Mouse (Mus musculus) embryo, embryonic 10.5 days (tissue): Measurements from ENCODE around the gene Coa3.

Experiments used
- DNase-seq: peaks from one replicate; pipeline ENCODE4 v3.0.0-alpha.2; 2015; ENCODE audit warnings: low spot score

Coa3 gene

DNA sequence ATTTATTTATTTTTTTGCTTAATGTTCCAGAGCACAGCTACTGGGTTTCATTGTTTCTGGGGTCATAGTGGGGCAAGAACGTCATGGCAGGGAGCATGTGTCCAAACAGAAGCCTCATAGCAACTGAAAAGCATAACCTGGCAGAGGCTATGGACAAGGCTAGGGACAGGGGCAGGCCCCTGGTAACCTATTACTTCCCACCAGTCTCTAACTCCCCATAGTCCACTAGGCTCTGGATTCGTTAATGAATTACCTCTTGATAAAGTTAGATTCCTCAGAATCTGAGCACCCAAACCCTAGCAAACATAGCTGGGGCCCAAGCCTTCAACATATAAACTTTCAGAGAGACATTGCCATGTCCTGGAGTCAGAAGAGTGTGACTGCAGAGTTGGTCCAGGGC lies 27.9 kb downstream of the Coa3 start:
- no peak for DNase-seq

- DNase-seq, result peak; percentile 83
Measured at GRCm38 (mm10) chr11:101248258-101248994, 30.5 kb downstream of the Coa3 start.

DNA sequence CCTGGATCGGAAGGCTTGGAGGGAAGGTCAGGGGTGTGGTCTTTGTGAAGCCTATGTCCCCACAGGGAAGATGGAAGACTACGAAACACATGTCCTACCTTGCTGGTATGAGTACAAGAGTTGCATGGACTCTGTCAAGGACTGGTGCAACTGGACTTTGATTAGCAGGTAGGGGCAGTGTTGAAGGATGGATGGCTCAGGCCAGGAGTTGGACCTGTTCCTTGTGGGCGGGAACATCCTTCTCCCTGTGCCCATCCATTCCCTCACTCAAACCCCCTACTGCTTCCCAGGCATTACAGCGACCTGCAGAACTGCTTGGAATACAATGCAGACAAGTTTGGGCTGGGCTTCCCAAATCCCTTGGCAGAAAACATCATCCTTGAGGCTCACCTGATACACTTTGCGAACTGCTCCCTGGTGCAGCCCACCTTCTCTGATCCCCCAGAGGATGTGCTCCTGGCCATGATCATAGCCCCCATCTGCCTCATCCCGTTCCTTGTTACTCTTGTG lies 31.3 kb downstream of the Coa3 start:
- no peak for DNase-seq

- DNase-seq, result no peak
Measured at GRCm38 (mm10) chr11:101246702-101247012, 32.3 kb downstream of the Coa3 start.

- DNase-seq, result peak; percentile 59
Measured at GRCm38 (mm10) chr11:101245855-101246701, 32.8 kb downstream of the Coa3 start, which contains the start of gene Ramp2. Gene Ramp2 (plus strand): TSS chr11:101246028.

DNA sequence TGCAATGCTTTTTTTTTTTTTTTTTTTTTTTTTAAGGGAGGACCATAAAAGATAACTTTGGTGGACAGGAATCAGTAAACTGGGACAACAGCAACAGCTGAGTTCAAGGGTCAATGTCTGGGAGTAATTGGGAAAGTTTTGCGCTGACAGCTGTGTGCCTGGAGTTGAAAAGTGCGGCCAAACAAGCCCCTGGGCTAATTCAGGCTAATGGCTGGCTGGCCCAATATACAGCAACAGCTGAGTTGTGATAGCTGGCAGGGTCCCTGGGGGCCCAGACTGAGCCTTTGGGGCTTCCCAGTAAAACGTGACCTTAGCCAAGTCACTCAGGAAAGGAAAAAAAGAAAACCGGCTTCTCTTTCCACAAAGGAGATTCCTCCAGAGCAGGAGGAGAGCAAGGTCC lies 33.8 kb downstream of the Coa3 start:
- peak; percentile 76 for DNase-seq

- DNase-seq, result no peak
Measured at GRCm38 (mm10) chr11:101238071-101238647, 40.8 kb downstream of the Coa3 start.

GRCm38 (mm10) chr11:101236782-101237181 lies 42.1 kb downstream of the Coa3 start:
- no peak for DNase-seq

DNA sequence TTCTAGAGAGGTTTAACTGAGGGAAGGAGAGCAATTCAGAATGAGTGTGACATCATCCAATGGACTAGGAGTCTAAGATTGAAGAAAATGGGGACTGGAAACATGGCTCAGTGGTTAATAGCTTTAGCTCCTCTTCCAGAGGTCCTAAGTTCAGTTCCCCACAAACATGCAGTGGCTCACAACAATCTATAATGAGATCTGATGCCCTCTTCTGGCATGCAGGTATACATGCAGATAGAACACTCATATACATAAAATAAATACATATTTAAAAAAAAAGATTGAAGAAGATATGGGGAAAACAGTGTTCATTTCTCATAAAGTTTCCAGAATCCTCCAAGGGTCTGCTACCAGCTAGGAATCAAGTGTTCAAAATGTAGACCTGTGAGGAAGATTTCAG lies 43.5 kb downstream of the Coa3 start:
- no peak for DNase-seq

DNA sequence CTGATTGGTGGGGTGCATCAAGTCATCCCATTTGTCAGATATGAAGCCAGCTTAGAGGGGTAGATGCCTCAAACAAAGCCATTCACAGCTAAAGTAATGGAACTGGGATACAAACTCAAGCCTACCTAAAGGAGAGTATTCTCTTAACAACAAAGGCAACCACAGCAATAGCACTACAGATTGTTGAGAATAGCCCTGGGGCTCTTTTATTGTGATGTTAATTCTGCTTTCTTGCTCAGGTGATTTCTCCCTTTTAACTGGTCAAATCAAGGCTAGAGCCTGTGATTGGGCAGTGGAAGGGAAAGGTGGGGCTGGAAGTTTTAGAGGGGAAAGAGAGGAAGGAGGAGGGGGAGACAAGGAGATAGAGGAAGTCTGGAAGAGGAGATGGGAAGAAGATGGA lies 44.8 kb downstream of the Coa3 start:
- DNase-seq, result no peak

DNA sequence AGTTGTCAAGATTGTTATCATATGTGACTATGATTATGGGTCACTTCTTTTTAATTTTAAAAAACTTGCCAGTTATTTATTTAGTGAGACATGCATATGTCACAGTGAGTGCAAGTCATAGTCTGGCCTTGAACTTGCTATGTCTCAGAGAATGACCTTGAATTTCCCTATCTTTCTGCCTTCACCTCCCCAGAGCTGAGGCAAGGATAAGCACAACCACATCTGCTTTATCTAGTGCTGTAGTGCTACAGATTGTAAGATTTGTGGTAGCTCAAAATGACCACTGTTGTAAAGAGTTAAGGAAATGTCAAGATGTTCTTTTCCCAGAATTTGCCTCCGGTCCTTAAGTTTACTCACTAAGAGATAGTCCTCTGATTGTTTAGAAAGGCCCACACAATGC lies 45.7 kb downstream of the Coa3 start:
- DNase-seq, result no peak

GRCm38 (mm10) chr11:101232010-101232839 lies 46.7 kb downstream of the Coa3 start:
- DNase-seq, result peak; percentile 46

DNA sequence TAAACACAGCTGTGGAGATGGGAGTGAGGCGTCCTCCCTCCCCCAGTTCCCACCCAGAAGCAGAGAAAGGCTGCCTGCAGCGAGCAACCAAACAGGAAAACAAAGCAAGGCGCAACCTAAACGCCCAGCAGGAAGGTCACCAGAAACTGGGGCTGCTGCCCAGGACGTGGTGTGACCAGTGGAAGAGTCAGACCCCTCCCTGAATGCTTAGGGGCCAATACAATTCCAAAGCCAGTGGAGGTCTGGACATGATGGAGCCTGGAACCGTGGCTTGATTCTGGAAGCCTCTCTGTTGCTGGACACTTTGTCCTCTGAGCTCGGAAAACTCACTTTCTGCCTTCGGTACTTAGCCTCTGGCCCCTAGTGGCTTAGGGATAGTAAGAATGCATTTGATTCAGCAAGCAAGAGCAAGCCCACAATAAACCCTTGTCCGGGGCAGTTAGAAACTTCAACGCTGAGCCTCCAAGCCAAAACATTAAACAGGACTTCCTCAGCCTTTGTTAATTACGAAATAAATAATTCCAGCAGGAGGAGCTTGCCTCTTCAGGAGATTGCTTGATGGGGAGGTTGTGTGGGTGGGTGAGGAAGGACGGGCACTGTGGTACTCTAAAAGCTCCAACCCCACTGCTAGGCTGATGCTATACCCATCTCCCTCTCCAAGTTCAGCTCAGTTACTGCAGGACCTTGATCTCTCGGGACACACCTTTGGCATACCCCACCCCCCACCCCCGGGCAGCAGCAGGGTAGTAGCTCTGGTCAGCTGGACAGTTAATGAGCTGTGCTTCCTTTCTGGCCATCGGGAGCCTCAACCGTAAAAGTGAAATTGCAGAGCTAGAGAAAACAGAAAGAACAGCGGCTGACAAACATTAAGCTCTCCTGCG lies 47.7 kb downstream of the Coa3 start:
- DNase-seq, result peak; percentile 69

GRCm38 (mm10) chr11:101230526-101230925 lies 48.4 kb downstream of the Coa3 start:
- DNase-seq, result no peak

GRCm38 (mm10) chr11:101230061-101230511 lies 48.8 kb downstream of the Coa3 start:
- peak; percentile 30 for DNase-seq

DNA sequence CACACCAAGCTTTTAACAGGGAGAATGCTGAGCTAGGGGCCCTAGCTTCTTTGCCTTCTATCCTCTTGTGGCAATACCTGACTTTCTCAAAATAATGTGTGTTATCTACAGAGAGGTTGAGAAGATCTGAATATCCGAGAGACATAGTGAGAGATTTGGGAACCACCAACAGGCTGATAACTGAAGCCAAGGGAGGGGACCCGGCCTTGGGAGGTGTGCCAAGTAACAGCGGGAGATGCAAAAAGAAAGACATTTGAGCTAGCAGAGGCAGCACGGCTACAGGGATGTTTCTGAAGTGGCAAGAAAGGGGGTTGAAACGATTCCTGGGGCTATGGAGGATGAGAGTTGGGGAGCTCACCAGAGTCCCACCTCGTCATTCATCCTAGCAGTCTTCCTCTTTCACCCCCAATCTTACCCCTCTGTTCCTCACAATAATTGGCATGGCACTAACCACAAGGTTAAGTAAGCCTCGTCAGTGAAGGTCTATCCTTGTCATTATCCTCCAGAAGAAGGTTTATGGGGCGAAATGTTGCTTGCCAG lies 49.5 kb downstream of the Coa3 start:
- DNase-seq, result no peak
